Mouse (Mus musculus) lung, postnatal 25 days (tissue): ENCODE results near the gene Kntc1.

ENCODE experiments used
- DNase-seq: peaks from one replicate; pipeline ENCODE4 v3.0.0; 2022; ENCODE audit warnings: low spot score

Gene Kntc1

GRCm38 (mm10) chr5:123866457-123866856 lies 116.9 kb downstream of the Kntc1 start:
- no peak for DNase-seq

GRCm38 (mm10) chr5:123869615-123870014 lies 120.1 kb downstream of the Kntc1 start:
- DNase-seq = no peak
